Mouse (Mus musculus) E14TG2a.4 (cell line): ENCODE measurements at regions not wholly inside any gene's neighbourhood (a gene's known extent, or its start where the extent isn't known, plus 50 kb on each side); places are given as distances from the start of the nearest gene placed in this dataset.

Source experiments
- H3K27me3 ChIP-seq: 2 replicates; pipeline ENCODE4 v1.6.1; 2014; ENCODE audit warnings: low read length, control low read depth; ENCODE audit not compliant: insufficient read depth
- H3K36me3 ChIP-seq: 2 replicates; pipeline ENCODE4 v1.6.1; 2014; ENCODE audit warnings: low read length, control low read depth; ENCODE audit not compliant: insufficient read depth
- H3K4me1 ChIP-seq: replicated peaks from 2 replicates; pipeline ENCODE4 v1.6.1; 2014; ENCODE audit warnings: low read depth, low read length, control low read depth
- H3K4me3 ChIP-seq: replicated peaks from 2 replicates; pipeline ENCODE4 v1.5.1; 2014; ENCODE audit warnings: mild to moderate bottlenecking, low read length
- H3K9me3 ChIP-seq: 2 replicates; pipeline ENCODE4 v1.6.1; 2014; ENCODE audit warnings: low read length, control low read depth
- CTCF ChIP-seq: conservative IDR thresholded peaks from 2 replicates; pipeline ENCODE4 v1.5.1; 2014; ENCODE audit warnings: low read length
- NANOG ChIP-seq: IDR thresholded peaks from 2 replicates; pipeline ENCODE4 v1.6.1; 2014; ENCODE audit warnings: borderline replicate concordance, low read length, mixed read lengths
- POU5F1 ChIP-seq: IDR thresholded peaks from 2 replicates; pipeline ENCODE4 v1.6.1; 2014; ENCODE audit warnings: low read length, borderline replicate concordance

DNA sequence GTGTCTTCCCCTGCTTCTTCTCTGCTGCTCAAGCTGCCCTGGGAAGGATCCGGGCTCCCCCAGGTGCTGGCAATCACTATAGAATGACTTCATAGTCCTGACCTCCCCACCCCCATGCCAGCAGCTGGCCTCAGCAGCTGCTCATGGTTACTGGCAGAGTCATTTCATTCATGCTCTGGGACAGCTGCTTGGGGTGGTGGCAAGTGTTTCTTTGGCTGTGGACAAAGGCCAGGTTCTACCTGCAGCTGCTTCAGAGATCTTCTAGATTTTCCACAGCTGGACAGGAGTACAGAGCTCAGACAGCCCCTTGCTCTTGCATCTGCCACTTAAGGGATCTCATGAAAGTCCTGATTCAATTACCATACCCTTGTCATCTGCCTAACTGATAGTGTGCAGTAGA, 243.4 kb upstream of the Cwc22 start:
- Histone ChIP-seq H3K4me3 (no peak overlapping the region), H3K4me1 (no peaks in the 10 kb centered on the region), H3K27me3 (no peaks in the 10 kb centered on the region), H3K36me3 (no peaks in the 10 kb centered on the region), H3K9me3 (no peaks in the 10 kb centered on the region)
- TF ChIP-seq NANOG, result no peak
- no peak for TF ChIP-seq POU5F1
- TF ChIP-seq CTCF, result no peak

DNA sequence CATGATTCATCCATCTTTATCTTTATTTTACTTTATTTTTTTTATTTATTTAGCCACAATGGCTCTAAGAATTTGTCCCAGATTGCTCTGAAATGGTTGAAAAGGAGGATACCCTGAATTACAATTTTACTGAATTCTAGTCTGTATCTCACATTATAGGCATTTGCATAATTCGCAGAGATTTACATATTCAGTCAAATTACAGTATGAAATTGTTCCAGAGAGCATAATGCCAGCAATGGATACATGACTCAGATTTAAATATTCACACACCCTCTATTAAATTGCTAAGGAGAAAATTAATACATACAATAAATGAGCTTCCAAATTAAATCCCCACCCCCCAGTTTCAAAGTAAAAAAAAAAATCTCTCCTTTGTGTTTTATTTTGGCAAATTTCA, 238.8 kb upstream of the Cwc22 start:
- Histone ChIP-seq H3K4me3 (no peak overlapping the region), H3K4me1 (no peaks in the 10 kb centered on the region), H3K36me3 (no peaks in the 10 kb centered on the region), H3K9me3 (no peaks in the 10 kb centered on the region), H3K27me3 (no peaks in the 10 kb centered on the region)
- TF ChIP-seq NANOG, result no peak
- TF ChIP-seq CTCF, result no peak
- TF ChIP-seq POU5F1, result no peak

DNA sequence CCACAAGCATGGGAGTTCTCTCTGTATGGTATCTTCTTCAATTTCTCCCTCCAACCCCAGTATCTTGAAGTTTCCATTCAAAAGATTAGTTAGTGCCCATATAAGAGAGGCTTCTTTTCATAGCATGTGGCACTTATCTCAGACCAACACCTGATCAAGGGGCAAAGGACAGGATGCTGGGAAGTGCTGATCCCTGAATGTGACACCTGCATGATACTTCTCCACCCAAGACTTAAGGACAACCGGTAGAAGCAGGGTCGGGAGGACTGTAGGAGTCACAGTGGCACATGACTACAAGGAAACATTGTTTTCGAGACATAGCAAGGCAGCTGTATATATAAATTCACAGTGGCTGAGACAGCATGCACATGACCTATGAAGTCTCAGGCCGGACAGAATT, 227.6 kb upstream of the Cwc22 start:
- Histone ChIP-seq H3K27me3 (no peaks in the 10 kb centered on the region), H3K4me3 (no peak overlapping the region), H3K36me3 (no peaks in the 10 kb centered on the region), H3K9me3 (no peaks in the 10 kb centered on the region), H3K4me1 (no peaks in the 10 kb centered on the region)
- TF ChIP-seq CTCF, result no peak
- no peak for TF ChIP-seq POU5F1
- TF ChIP-seq NANOG, result no peak

DNA sequence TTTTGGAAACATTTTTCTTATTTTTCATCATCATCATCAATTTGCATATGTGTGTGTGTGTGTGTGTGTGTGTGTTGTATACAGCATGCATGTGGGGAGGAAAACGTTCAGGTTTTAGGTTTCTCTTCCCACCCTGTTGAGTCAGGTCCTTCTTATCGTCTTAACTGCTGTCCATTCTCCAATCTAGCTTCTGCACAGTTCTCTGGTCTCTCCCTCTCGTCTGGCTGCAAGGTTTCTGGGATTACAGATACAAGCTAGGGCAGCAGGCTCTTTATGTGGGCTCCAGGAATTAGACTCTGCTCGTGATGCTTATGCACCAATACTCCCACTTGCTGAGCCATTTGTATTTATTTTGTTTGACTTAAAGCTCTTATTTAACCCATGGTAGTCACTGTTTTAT, 226.6 kb upstream of the Cwc22 start:
- Histone ChIP-seq H3K9me3 (no peaks in the 10 kb centered on the region), H3K4me1 (no peaks in the 10 kb centered on the region), H3K4me3 (no peak overlapping the region), H3K36me3 (no peaks in the 10 kb centered on the region), H3K27me3 (no peaks in the 10 kb centered on the region)
- no peak for TF ChIP-seq CTCF
- TF ChIP-seq NANOG, result no peak
- TF ChIP-seq POU5F1, result no peak

DNA sequence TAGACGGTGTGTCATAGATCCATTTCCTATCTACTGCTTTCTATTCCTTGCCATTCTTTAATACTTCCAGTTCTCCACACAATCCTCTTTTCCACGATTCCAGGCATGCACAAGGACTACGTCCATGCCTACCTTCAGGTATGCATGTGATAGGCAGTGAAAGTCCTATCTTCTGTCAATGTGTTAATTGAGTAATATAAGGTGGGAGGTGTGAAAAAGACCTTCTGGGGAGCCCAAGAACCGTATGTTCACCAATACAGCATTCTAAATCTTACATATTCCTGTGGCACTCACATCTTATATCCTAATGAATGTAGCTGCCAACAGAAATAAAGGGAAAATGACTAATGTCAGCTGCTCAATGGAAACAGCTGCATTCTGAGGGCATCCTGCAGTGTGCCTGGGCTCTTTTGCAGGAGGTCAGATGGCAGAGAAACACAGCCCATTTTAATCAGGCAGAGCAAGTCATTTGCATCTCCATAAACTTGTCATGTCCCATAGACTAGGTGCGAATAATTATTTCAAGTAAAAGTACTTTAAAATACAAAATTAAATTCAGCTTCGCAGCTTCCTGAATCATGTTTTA, 224.1 kb upstream of the Cwc22 start:
- H3K9me3 ChIP-seq, result no peaks in the 10 kb centered on the region
- TF ChIP-seq POU5F1, result no peak
- TF ChIP-seq NANOG, result no peak
- TF ChIP-seq CTCF, result no peak
- no peaks in the 10 kb centered on the region for H3K27me3 ChIP-seq
- no peaks in the 10 kb centered on the region for H3K36me3 ChIP-seq
- H3K4me3 ChIP-seq, result no peak overlapping the region
- H3K4me1 ChIP-seq, result no peaks in the 10 kb centered on the region

DNA sequence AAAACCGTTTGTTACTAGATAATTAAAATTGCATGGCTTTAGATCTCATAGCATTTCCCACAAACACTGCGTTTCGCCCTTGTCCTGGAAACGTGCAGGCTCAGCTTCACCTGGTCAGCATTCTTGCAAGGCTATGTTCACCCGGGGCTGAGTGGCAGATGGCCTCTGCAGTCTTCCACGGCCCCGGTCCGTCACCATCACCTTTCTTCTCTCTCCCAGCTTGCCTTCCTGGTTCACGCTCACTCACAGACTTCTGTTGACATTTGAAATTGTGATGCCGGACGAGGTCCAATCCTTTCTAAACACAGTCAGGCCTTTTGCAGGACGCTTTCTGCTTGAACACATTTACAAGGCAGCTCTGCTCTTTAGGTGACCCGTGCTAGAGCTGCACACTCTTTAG, 219.3 kb upstream of the Cwc22 start:
- Histone ChIP-seq H3K4me3 (no peak overlapping the region), H3K27me3 (no peaks in the 10 kb centered on the region), H3K36me3 (no peaks in the 10 kb centered on the region), H3K9me3 (no peaks in the 10 kb centered on the region), H3K4me1 (no peaks in the 10 kb centered on the region)
- TF ChIP-seq CTCF, result no peak

DNA sequence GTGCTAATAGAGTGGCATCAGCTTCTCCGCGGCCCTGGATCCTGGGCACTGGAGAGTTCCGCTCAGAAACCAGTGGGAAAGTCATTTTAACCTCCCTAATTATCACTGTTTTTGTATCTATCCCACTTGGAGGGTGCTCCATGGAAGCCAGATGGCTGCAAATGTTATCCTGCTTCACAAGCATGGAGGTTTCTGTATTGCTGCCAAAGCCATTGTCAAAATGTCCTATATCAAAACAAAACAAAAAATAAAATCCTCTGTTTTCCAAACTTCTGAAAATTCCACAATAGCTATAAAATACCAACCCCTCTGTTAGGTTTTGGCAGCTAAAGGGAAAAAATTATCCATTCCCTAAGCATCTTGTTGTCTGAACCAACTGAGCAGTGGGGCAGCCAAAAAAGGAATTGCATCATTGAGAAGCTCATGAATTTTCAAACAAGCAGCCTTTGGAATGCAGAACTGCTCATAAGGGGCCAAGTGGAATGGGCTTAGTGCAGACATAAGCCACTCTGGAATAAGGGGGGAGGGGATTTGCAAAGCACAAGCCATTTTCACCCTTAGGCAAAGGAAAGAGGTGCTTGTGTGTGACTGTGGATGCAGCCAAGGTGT, 213.8 kb upstream of the Cwc22 start:
- Histone ChIP-seq H3K4me3 (no peak overlapping the region), H3K4me1 (no peaks in the 10 kb centered on the region), H3K36me3 (no peaks in the 10 kb centered on the region), H3K27me3 (no peaks in the 10 kb centered on the region), H3K9me3 (no peaks in the 10 kb centered on the region)
- TF ChIP-seq NANOG (no peak), CTCF (no peak), POU5F1 (no peak)

DNA sequence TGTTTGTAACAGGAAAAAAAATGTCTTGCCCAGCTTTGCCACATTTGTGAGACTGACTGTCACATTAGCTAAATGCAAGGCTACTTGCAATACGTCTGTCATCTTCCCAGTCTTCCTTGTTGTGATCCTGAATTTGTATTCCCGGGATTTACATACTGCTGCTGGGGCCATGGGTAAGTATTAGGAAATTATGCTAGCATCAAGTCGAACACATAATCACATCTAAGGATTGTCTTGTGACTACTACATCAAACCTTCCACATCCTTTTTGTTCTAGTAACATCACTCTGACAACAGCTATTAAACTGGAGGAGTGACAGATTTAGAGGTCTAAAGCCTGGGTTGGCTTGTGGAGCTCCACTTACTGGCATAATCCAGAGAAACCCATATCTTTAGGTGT, 164.2 kb upstream of the Cwc22 start:
- Histone ChIP-seq H3K4me1 (no peaks in the 10 kb centered on the region), H3K4me3 (no peak overlapping the region), H3K9me3 (no peaks in the 10 kb centered on the region), H3K36me3 (no peaks in the 10 kb centered on the region), H3K27me3 (no peaks in the 10 kb centered on the region)
- TF ChIP-seq NANOG (no peak), POU5F1 (no peak), CTCF (no peak)

DNA sequence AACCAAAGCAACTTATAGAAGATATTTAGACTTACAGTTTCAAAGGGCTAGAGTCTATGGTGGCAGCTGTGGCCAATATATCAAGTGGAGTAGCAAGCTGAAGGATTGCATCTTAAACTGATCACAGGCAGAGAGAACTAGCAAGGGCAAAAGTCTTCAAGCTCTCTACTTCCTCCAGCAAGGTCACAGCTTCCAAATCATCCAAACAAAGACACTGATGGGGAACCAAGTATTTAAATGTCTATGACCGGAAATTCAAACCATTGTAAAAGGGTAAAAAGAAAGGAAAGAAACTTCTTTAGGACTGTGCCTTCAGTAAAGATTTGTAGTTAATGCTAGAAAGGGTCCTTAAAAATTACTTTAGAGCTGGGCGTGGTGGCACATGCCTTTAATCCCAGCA, 149.4 kb upstream of the Cwc22 start:
- no peaks in the 10 kb centered on the region for H3K36me3 ChIP-seq
- peaks cover 4% of the 10 kb centered on the region; the same call in 1 of the 2 replicates for H3K9me3 ChIP-seq
- H3K4me3 ChIP-seq, result no peak overlapping the region
- no peaks in the 10 kb centered on the region for H3K27me3 ChIP-seq
- H3K4me1 ChIP-seq, result no peaks in the 10 kb centered on the region
- TF ChIP-seq NANOG, result no peak
- TF ChIP-seq CTCF, result no peak
- TF ChIP-seq POU5F1, result no peak
